Mouse (Mus musculus) hindbrain, embryonic 11.5 days (tissue): ENCODE results near the gene Rasgef1b. TPM values are rescaled to one million over a fixed set of nuclear protein-coding genes. Genes with fewer than 3 reads are reported as not detected.

Experiments
- ATAC-seq: fragments of 200-750 bp; cut with Nextera tagmentation; 2 replicates; pipeline ENCODE4 v1.8.0; 2017; ENCODE audit warnings: mild to moderate bottlenecking, moderate TSS enrichment, moderate library complexity; ENCODE audit not compliant: low FRiP score
- DNase-seq: peaks from one replicate; pipeline ENCODE4 v3.0.0-alpha.2; 2015; ENCODE audit warnings: low spot score
- H3K27ac ChIP-seq: fragments of 300-500 bp; sonication (generic); 2 replicates; pipeline ENCODE4 v1.5.1; 2014; ENCODE audit warnings: mild to moderate bottlenecking, low read depth, low read length
- H3K27me3 ChIP-seq: fragments of 300-500 bp; sonication (generic); 2 replicates; pipeline ENCODE4 v1.6.1; 2014; ENCODE audit warnings: mild to moderate bottlenecking, low read length, moderate library complexity, mixed read lengths; ENCODE audit not compliant: control insufficient read depth, insufficient read depth
- H3K36me3 ChIP-seq: fragments of 300-500 bp; sonication (generic); 2 replicates; pipeline ENCODE4 v1.6.1; 2014; ENCODE audit warnings: mild to moderate bottlenecking, low read length, moderate library complexity, mixed read lengths; ENCODE audit not compliant: control insufficient read depth, insufficient read depth
- H3K4me1 ChIP-seq: fragments of 300-500 bp; sonication (generic); replicated peaks from 2 replicates; pipeline ENCODE4 v1.6.1; 2014; ENCODE audit warnings: low read length, mixed read lengths; ENCODE audit not compliant: control insufficient read depth, insufficient read depth
- H3K4me2 ChIP-seq: fragments of 300-500 bp; sonication (generic); replicated peaks from 2 replicates; pipeline ENCODE4 v1.6.1; 2014; ENCODE audit warnings: mild to moderate bottlenecking, low read depth, low read length
- H3K4me3 ChIP-seq: fragments of 300-500 bp; sonication (generic); 2 replicates; pipeline ENCODE4 v1.5.1; 2014; ENCODE audit warnings: low read depth, low read length
- H3K9ac ChIP-seq: fragments of 300-500 bp; sonication (generic); 2 replicates; pipeline ENCODE4 v1.6.1; 2014; ENCODE audit warnings: low read depth, low read length
- H3K9me3 ChIP-seq: fragments of 300-500 bp; sonication (generic); 2 replicates; pipeline ENCODE4 v1.6.1; 2016; ENCODE audit warnings: low read length; ENCODE audit not compliant: control insufficient read depth
- WGBS: fragments of 180-500 bp; shearing (Covaris S2); extraction: QIAGEN DNeasy Blood & Tissue Kit; methylation state at CpG from one replicate; pipeline ENCODE4 v1.1.7; 2014; 5-methylcytosine and 5-hydroxymethylcytosine counted together
- polyA plus RNA-seq: library from polyadenylated mRNA; unstranded; fragments of >200 nt; fragmentation: Nextera tagmentation; extraction: Ambion mirVana; gene quantifications from 2 replicates; pipeline ENCODE4 v1.2.1, GENCODE M21; 2014

Rasgef1b gene
- polyA plus RNA-seq, 1 experiment from 2014 or later = 14.1 TPM

GRCm38 (mm10) chr5:99526797-99527201, 202.1 kb downstream of the Rasgef1b start:
- H3K9ac ChIP-seq = no peak overlapping the region
- H3K9me3 ChIP-seq = no peaks in the 10 kb centered on the region
- H3K36me3 ChIP-seq = no peaks in the 10 kb centered on the region
- H3K27ac ChIP-seq = no peak overlapping the region
- no peaks in the 10 kb centered on the region for H3K27me3 ChIP-seq
- ATAC-seq (no peak), DNase-seq (no peak)
- H3K4me3 ChIP-seq = no peak overlapping the region
- WGBS = 82% methylated on average over 7 of the region's 7 CpGs
- H3K4me2 ChIP-seq = no peak overlapping the region
- H3K4me1 ChIP-seq = no peaks in the 10 kb centered on the region

GRCm38 (mm10) chr5:99525649-99526048, 203.2 kb downstream of the Rasgef1b start:
- ATAC-seq = no peak
- 86% methylated on average over 4 of the region's 4 CpGs for WGBS

GRCm38 (mm10) chr5:99522571-99523269, 206.1 kb downstream of the Rasgef1b start:
- H3K4me1 ChIP-seq = no peaks in the 10 kb centered on the region
- H3K9me3 ChIP-seq = no peaks in the 10 kb centered on the region
- no peak overlapping the region for H3K9ac ChIP-seq
- no peak overlapping the region for H3K4me2 ChIP-seq
- no peak overlapping the region for H3K4me3 ChIP-seq
- 55% methylated on average over 8 of the region's 8 CpGs for WGBS
- DNase-seq = no peak
- H3K27ac ChIP-seq = no peak overlapping the region
- no peaks in the 10 kb centered on the region for H3K27me3 ChIP-seq
- H3K36me3 ChIP-seq = no peaks in the 10 kb centered on the region
- no peak for ATAC-seq

More at GRCm38 (mm10) chr5:99525649-99526048, 203.2 kb downstream of the Rasgef1b start:
- Histone ChIP-seq H3K4me3 (no peak overlapping the region), H3K4me2 (no peak overlapping the region), H3K36me3 (no peaks in the 10 kb centered on the region), H3K9me3 (no peaks in the 10 kb centered on the region), H3K27me3 (no peaks in the 10 kb centered on the region), H3K9ac (no peak overlapping the region), H3K4me1 (no peaks in the 10 kb centered on the region), H3K27ac (no peak overlapping the region)
- DNase-seq = no peak

- Histone ChIP-seq H3K9me3 (no peaks in the 10 kb centered on the region), H3K4me3 (no peak overlapping the region), H3K27me3 (no peaks in the 10 kb centered on the region), H3K36me3 (no peaks in the 10 kb centered on the region), H3K4me2 (no peak overlapping the region), H3K4me1 (no peaks in the 10 kb centered on the region), H3K9ac (no peak overlapping the region), H3K27ac (no peak overlapping the region)
- ATAC-seq (no peak), DNase-seq (no peak)
- 85% methylated on average over 4 of the region's 4 CpGs for WGBS
These were observed 207.5 kb downstream of the Rasgef1b start for GRCm38 (mm10) chr5:99521411-99521810.

- Histone ChIP-seq H3K27ac (no peak overlapping the region), H3K4me1 (no peaks in the 10 kb centered on the region), H3K9ac (no peak overlapping the region), H3K9me3 (no peaks in the 10 kb centered on the region), H3K4me3 (no peak overlapping the region), H3K36me3 (no peaks in the 10 kb centered on the region), H3K27me3 (no peaks in the 10 kb centered on the region), H3K4me2 (no peak overlapping the region)
- DNase-seq = no peak
- WGBS = 92% methylated on average over 2 of the region's 2 CpGs
- no peak for ATAC-seq
These were observed 209.3 kb downstream of the Rasgef1b start for GRCm38 (mm10) chr5:99519556-99519955.

GRCm38 (mm10) chr5:99519023-99519422, 209.8 kb downstream of the Rasgef1b start:
- Histone ChIP-seq H3K4me1 (no peaks in the 10 kb centered on the region), H3K27me3 (no peaks in the 10 kb centered on the region), H3K9ac (no peak overlapping the region), H3K27ac (no peak overlapping the region), H3K4me2 (no peak overlapping the region), H3K36me3 (no peaks in the 10 kb centered on the region), H3K9me3 (no peaks in the 10 kb centered on the region), H3K4me3 (no peak overlapping the region)
- DNase-seq = no peak
- ATAC-seq = no peak
- 82% methylated on average over 4 of the region's 4 CpGs for WGBS

- Histone ChIP-seq H3K27me3 (no peaks in the 10 kb centered on the region), H3K9ac (no peak overlapping the region), H3K36me3 (no peaks in the 10 kb centered on the region), H3K27ac (no peak overlapping the region), H3K4me1 (no peaks in the 10 kb centered on the region), H3K4me3 (no peak overlapping the region), H3K9me3 (no peaks in the 10 kb centered on the region), H3K4me2 (no peak overlapping the region)
- ATAC-seq (no peak), DNase-seq (no peak)
- 94% methylated on average over 5 of the region's 5 CpGs for WGBS
These were observed 212.7 kb downstream of the Rasgef1b start for GRCm38 (mm10) chr5:99516207-99516606.

GRCm38 (mm10) chr5:99515764-99516163, 213.1 kb downstream of the Rasgef1b start:
- no peak overlapping the region for H3K4me2 ChIP-seq
- H3K27me3 ChIP-seq = no peaks in the 10 kb centered on the region
- H3K4me1 ChIP-seq = no peaks in the 10 kb centered on the region
- ATAC-seq = no peak
- no peaks in the 10 kb centered on the region for H3K9me3 ChIP-seq
- no peak overlapping the region for H3K9ac ChIP-seq
- 80% methylated on average over 4 of the region's 4 CpGs for WGBS
- no peak overlapping the region for H3K27ac ChIP-seq
- no peaks in the 10 kb centered on the region for H3K36me3 ChIP-seq
- DNase-seq = no peak
- no peak overlapping the region for H3K4me3 ChIP-seq

GRCm38 (mm10) chr5:99513209-99513880, 215.5 kb downstream of the Rasgef1b start:
- Histone ChIP-seq H3K4me3 (no peak overlapping the region), H3K27ac (no peak overlapping the region), H3K9me3 (no peaks in the 10 kb centered on the region), H3K4me2 (no peak overlapping the region), H3K36me3 (no peaks in the 10 kb centered on the region), H3K9ac (no peak overlapping the region), H3K4me1 (no peaks in the 10 kb centered on the region), H3K27me3 (no peaks in the 10 kb centered on the region)
- peak; percentile 60; the same call in 1 of the 2 replicates for ATAC-seq
- WGBS = 34% methylated on average over 9 of the region's 9 CpGs
- DNase-seq = peak; percentile 37
